Mouse (Mus musculus) thymus, postnatal 36 days (tissue): ENCODE measurements around the gene Gm20852.
"Not testable (repeated sequence)": the region's sequence is repeated elsewhere in the genome, so short reads cannot be mapped to it uniquely, and the experiment has no call there.

ENCODE experiments used
- DNase-seq, 2 experiments: peaks; one replicate each; pipeline ENCODE4 v3.0.0; 2022; ENCODE audit warnings: mixed read lengths in 2 of 2

The Gm20852 gene

DNA sequence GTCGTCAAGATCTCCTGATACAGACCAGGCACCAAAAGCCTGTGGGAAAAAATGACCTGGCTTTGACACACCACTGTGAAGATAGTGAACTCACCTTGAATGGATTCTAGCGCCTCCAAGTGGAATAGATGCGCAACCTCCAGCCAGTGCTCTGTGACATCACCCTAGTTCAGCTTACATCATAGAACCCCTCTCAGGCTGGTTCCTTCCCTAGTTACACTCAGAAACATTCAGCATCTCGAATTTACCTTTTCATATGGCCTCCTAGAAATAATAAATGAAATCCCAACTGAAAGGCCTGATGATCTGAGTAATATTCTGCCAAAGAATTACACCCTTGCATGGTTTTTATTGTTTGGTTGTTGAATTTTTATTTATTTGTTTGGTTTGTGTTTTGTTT is at the start of gene Gm20852:
TSS of gene Gm20852 (minus strand) at position 101 of the 400 bp plus-strand sequence.
- DNase-seq, result not testable (repeated sequence)
